11 mouse cellular contexts compared by ENCODE assay signal in the genomic region with DNA sequence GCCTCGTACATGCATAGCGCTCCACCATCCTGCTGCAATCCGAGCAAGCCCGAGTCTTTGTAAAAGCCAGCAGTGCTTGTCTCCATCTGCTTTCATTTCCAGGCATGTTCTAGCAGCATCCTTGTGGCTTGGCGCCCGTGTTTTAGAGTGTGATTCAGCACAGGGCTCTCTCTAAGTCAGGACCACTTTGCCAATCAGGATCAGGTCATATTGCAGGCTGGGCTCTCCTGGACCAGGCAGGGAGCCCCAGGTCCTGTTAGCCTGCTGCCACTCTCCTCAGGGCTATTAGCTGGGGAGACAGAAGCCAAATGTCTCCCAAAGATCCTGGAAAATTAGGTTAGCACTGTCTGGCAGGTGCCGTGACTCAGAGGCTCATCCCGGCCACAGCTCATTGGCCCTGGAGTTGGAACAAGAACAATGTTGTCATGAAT.
DNase-seq lines count a peak whose midpoint lies in the region; ATAC-seq and TF ChIP-seq lines count a peak whose summit lies in the region.
"Had no signal": no experiment of that assay in that cellular context is flagged by ENCODE, and none has a peak within 500 bp of the region (broad histone marks: within the 10 kb centered on the region; RNA-seq: fewer than 3 reads in every experiment).

No protein-coding gene starts in this region.

- H3K27ac ChIP-seq in hindbrain, postnatal 0 days: no peak overlapping the region
- H3K27ac ChIP-seq in hindbrain, embryonic 11.5 days (ENCODE audit: low read depth, low read length): no peak overlapping the region
- H3K27ac ChIP-seq in stomach, postnatal 0 days (replicated peaks): peak overlapping the region; percentile 67
- H3K27ac ChIP-seq: midbrain, embryonic 12.5 days had no signal

- H3K4me3 ChIP-seq in hindbrain, postnatal 0 days (ENCODE audit: low read length): no peak overlapping the region
- H3K4me3 ChIP-seq in hindbrain, embryonic 11.5 days (ENCODE audit: low read depth, low read length): no peak overlapping the region
- H3K4me3 ChIP-seq in stomach, postnatal 0 days (ENCODE audit: low read depth, low read length): no peak overlapping the region
- H3K4me3 ChIP-seq: midbrain, embryonic 12.5 days had no signal

- WGBS in hindbrain, postnatal 0 days: 72% methylated on average over 8 of the region's 8 CpGs
- 77% methylated on average over 8 of the region's 8 CpGs for WGBS in hindbrain, embryonic 11.5 days
- WGBS in stomach, postnatal 0 days: 65% methylated on average over 8 of the region's 8 CpGs

- H3K36me3 ChIP-seq in hindbrain, postnatal 0 days (ENCODE audit: insufficient read depth, low read length): no peaks in the 10 kb centered on the region
- H3K36me3 ChIP-seq in hindbrain, embryonic 11.5 days (ENCODE audit: control insufficient read depth, insufficient read depth, low read length): no peaks in the 10 kb centered on the region
- H3K36me3 ChIP-seq in stomach, postnatal 0 days (ENCODE audit: control insufficient read depth, insufficient read depth, low read length): no peaks in the 10 kb centered on the region
- H3K36me3 ChIP-seq: midbrain, embryonic 12.5 days had no signal

- no peaks in the 10 kb centered on the region for H3K4me1 ChIP-seq in hindbrain, postnatal 0 days (ENCODE audit: insufficient read depth, low read length)
- H3K4me1 ChIP-seq in hindbrain, embryonic 11.5 days (replicated peaks; ENCODE audit: control insufficient read depth, insufficient read depth, low read length): no peaks in the 10 kb centered on the region
- no peaks in the 10 kb centered on the region for H3K4me1 ChIP-seq in stomach, postnatal 0 days (replicated peaks; ENCODE audit: control insufficient read depth, insufficient read depth)
- H3K4me1 ChIP-seq: midbrain, embryonic 12.5 days had no signal

- TF ChIP-seq EP300 in stomach, postnatal 0 days (optimal IDR thresholded peaks at IDR 0.05): no peak

- intact Hi-C loops in heart, postnatal 36 days (cut with DNase I): no loop called here

- H3K27me3 ChIP-seq in hindbrain, postnatal 0 days (ENCODE audit: insufficient read depth, low read length): no peaks in the 10 kb centered on the region
- H3K27me3 ChIP-seq in hindbrain, embryonic 11.5 days (ENCODE audit: control insufficient read depth, insufficient read depth, low read length): no peaks in the 10 kb centered on the region
- H3K27me3 ChIP-seq in stomach, postnatal 0 days (ENCODE audit: control insufficient read depth, insufficient read depth, low read length): no peaks in the 10 kb centered on the region
- H3K27me3 ChIP-seq: midbrain, embryonic 12.5 days had no signal

- no peak overlapping the region for H3K9ac ChIP-seq in hindbrain, postnatal 0 days (replicated peaks; ENCODE audit: low read length)
- no peak overlapping the region for H3K9ac ChIP-seq in hindbrain, embryonic 11.5 days (ENCODE audit: low read depth, low read length)
- no peak overlapping the region for H3K9ac ChIP-seq in stomach, postnatal 0 days (ENCODE audit: low read length)
- H3K9ac ChIP-seq: midbrain, embryonic 12.5 days had no signal

- DNase-seq in hindbrain, postnatal 0 days (ENCODE audit: low spot score): peak; percentile 30
- DNase-seq in hindbrain, embryonic 11.5 days (ENCODE audit: low spot score): no peak
- DNase-seq in cerebellum, adult 9-10 months: peak; percentile 64
- peak; percentile 13 to 22 for DNase-seq in layer of hippocampus, postnatal 25 days (ENCODE audit: extremely low spot score in 1 of 2, low spot score in 1 of 2)
- no peak for DNase-seq in stomach, postnatal 0 days (ENCODE audit: low spot score)
- DNase-seq in spleen, postnatal 14 days (ENCODE audit: low spot score in 2 of 2): no peak
- DNase-seq in heart, postnatal 36 days: no peak
- DNase-seq: gastrocnemius, postnatal 36 days; thymus, adult 18-20 months had no signal

- no peaks in the 10 kb centered on the region for H3K9me3 ChIP-seq in hindbrain, postnatal 0 days (ENCODE audit: low read length)
- no peaks in the 10 kb centered on the region for H3K9me3 ChIP-seq in hindbrain, embryonic 11.5 days (ENCODE audit: control insufficient read depth, low read length)
- H3K9me3 ChIP-seq in stomach, postnatal 0 days (ENCODE audit: control insufficient read depth, low read length): no peaks in the 10 kb centered on the region
- H3K9me3 ChIP-seq: midbrain, embryonic 12.5 days had no signal

- H3K4me2 ChIP-seq in hindbrain, postnatal 0 days (ENCODE audit: low read depth, low read length): no peak overlapping the region
- H3K4me2 ChIP-seq in hindbrain, embryonic 11.5 days (replicated peaks; ENCODE audit: low read depth, low read length): no peak overlapping the region
- H3K4me2 ChIP-seq in stomach, postnatal 0 days (replicated peaks; ENCODE audit: low read depth): no peak overlapping the region
- H3K4me2 ChIP-seq: midbrain, embryonic 12.5 days had no signal

- no peak for TF ChIP-seq CTCF in hindbrain, postnatal 0 days (IDR thresholded peaks at IDR 0.05; ENCODE audit: low read depth)
- TF ChIP-seq CTCF in stomach, postnatal 0 days (IDR thresholded peaks at IDR 0.05; ENCODE audit: low read depth): no peak

- ATAC-seq in hindbrain, postnatal 0 days: 0 out of 2 replicates have a peak, but pooled peaks have one; percentile 24
- no peak for ATAC-seq in hindbrain, embryonic 11.5 days (ENCODE audit: low FRiP score)
- no peak for ATAC-seq in stomach, postnatal 0 days (ENCODE audit: low FRiP score, low TSS enrichment)
- ATAC-seq: inflammation-experienced regulatory T-cells, adult 6 months had no signal

Comparison
In these comparisons a context has a peak if more than half of its experiments do, and no peak if none do; other contexts are left out.
1. DNase-seq: peak in hindbrain, postnatal 0 days (single experiment), cerebellum, adult 9-10 months (single experiment) and layer of hippocampus, postnatal 25 days (2 of 2); none in hindbrain, embryonic 11.5 days (single experiment), stomach, postnatal 0 days (single experiment), spleen, postnatal 14 days (0 of 2) and heart, postnatal 36 days (0 of 2).